Mouse (Mus musculus): ENCODE measurements around the gene Cnr2. TPM values are rescaled to one million over a fixed set of nuclear protein-coding genes. Genes with fewer than 3 reads are reported as not detected.

Cnr2 gene
- polyA plus RNA-seq, 1 experiment, result not detected

DNA sequence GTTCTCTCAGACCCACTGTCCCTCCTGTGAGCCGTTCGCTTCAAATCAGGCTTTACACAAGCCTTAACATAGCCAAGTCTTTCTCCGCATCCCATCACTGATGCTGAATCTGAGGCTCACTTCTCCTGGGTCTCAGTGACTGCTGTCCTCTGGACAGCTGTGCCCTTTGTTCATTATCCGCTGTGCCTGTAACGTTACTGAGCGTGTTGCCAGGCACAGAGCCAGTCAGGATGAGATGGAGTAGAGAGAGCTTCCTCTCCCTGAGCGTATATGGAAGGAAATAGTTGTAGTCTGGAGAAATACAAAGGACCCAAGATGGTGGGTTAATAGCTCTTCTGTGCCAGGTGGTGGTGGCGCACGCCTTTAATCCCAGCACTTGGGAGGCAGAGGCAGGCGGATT is 54.3 kb downstream of the Cnr2 start:
- H3K27me3 ChIP-seq (ENCODE audit: control insufficient read depth, insufficient read depth, insufficient read length), result no peaks in the 10 kb centered on the region
- H3K79me3 ChIP-seq (ENCODE audit: low read depth), result peaks cover 1% of the 10 kb centered on the region
- H3ac ChIP-seq (ENCODE audit: control insufficient read depth, insufficient read length, low read depth), result no peak overlapping the region
- TF ChIP-seq MAX (IDR thresholded peaks at IDR 0.05) (no peak), MYOD1 (IDR thresholded peaks at IDR 0.05; ENCODE audit: control insufficient read depth, insufficient read length, low read depth) (no peak), CEBPB (IDR thresholded peaks at IDR 0.05; ENCODE audit: low read depth) (no peak), USF1 (IDR thresholded peaks at IDR 0.05; ENCODE audit: low read depth) (no peak), MYOG (IDR thresholded peaks at IDR 0.05; ENCODE audit: control insufficient read depth, extremely low read depth, insufficient read length) (no peak), CTCF (IDR thresholded peaks at IDR 0.05; ENCODE audit: control insufficient read depth, insufficient read depth, insufficient read length) (no peak), FOSL1 (IDR thresholded peaks at IDR 0.05; ENCODE audit: insufficient read depth, low read length, poor library complexity, severe bottlenecking) (no peak)
- no peak overlapping the region for H3K4me3 ChIP-seq (ENCODE audit: insufficient read depth, poor library complexity, severe bottlenecking)
- H3K79me2 ChIP-seq (ENCODE audit: control insufficient read depth, insufficient read depth), result peaks cover 16% of the 10 kb centered on the region
- no peaks in the 10 kb centered on the region for H3K36me3 ChIP-seq (ENCODE audit: control insufficient read depth, insufficient read depth)

DNA sequence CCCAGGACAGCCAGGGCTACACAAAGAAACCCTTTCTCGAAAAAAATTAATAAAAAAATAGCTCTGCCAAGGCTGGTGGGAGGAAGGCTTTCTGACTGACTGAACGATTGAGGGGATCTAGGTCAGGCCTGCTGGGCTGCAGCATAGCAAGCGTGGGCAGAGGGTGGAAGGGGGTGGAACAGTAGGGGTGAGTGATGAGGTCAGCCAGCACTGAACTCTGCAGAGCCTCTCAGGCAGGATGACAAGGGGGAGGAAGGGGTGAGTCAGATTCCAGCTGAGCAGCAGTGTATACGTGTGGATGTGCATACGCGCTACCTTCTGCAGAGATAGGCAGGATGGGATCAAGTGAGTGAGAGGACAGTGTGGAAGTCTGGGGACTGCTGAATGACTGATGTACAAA is 54.7 kb downstream of the Cnr2 start:
- H3K4me3 ChIP-seq (ENCODE audit: insufficient read depth, poor library complexity, severe bottlenecking), result no peak overlapping the region
- H3K27me3 ChIP-seq (ENCODE audit: control insufficient read depth, insufficient read depth, insufficient read length), result no peaks in the 10 kb centered on the region
- no peak overlapping the region for H3ac ChIP-seq (ENCODE audit: control insufficient read depth, insufficient read length, low read depth)
- TF ChIP-seq MYOG (IDR thresholded peaks at IDR 0.05; ENCODE audit: control insufficient read depth, extremely low read depth, insufficient read length), result no peak
- H3K36me3 ChIP-seq (ENCODE audit: control insufficient read depth, insufficient read depth), result no peaks in the 10 kb centered on the region
- H3K79me2 ChIP-seq (ENCODE audit: control insufficient read depth, insufficient read depth), result peaks cover 16% of the 10 kb centered on the region
- H3K79me3 ChIP-seq (ENCODE audit: low read depth), result peaks cover 1% of the 10 kb centered on the region

DNA sequence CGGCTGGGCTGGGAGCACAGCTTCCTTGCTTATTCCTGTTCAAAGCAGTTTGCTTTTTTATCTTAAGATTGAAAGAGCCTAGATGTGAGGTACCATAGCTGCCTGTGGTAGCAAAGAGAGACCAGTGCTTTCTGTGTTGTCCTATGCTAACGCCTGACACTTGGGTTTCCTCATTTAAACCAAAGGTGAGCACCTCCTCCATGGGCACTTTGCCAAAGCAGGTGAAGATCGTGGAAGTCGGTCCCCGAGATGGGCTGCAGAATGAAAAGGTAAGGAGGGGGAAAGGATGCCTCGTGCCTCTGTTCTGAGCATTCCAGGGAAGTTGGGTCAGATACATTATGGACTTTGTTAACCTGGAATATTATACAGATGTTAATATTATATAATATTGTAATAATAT is 55.2 kb downstream of the Cnr2 start:
- H3K4me3 ChIP-seq (ENCODE audit: insufficient read depth, poor library complexity, severe bottlenecking), result no peak overlapping the region
- no peaks in the 10 kb centered on the region for H3K36me3 ChIP-seq (ENCODE audit: control insufficient read depth, insufficient read depth)
- H3K27me3 ChIP-seq (ENCODE audit: control insufficient read depth, insufficient read depth, insufficient read length), result no peaks in the 10 kb centered on the region
- no peak overlapping the region for H3ac ChIP-seq (ENCODE audit: control insufficient read depth, insufficient read length, low read depth)
- peaks cover 1% of the 10 kb centered on the region for H3K79me3 ChIP-seq (ENCODE audit: low read depth)
- H3K79me2 ChIP-seq (ENCODE audit: control insufficient read depth, insufficient read depth), result peaks cover 16% of the 10 kb centered on the region
- TF ChIP-seq CTCF (IDR thresholded peaks at IDR 0.05; ENCODE audit: control insufficient read depth, insufficient read depth, insufficient read length), result no peak
- no peak for TF ChIP-seq MYOG (IDR thresholded peaks at IDR 0.05; ENCODE audit: control insufficient read depth, extremely low read depth, insufficient read length)
- no peak for TF ChIP-seq CEBPB (IDR thresholded peaks at IDR 0.05; ENCODE audit: low read depth)
- no peak for TF ChIP-seq USF1 (IDR thresholded peaks at IDR 0.05; ENCODE audit: low read depth)
- TF ChIP-seq MAX (IDR thresholded peaks at IDR 0.05), result no peak
- no peak for TF ChIP-seq MYOD1 (IDR thresholded peaks at IDR 0.05; ENCODE audit: control insufficient read depth, insufficient read length, low read depth)
- no peak for TF ChIP-seq FOSL1 (IDR thresholded peaks at IDR 0.05; ENCODE audit: insufficient read depth, low read length, poor library complexity, severe bottlenecking)

DNA sequence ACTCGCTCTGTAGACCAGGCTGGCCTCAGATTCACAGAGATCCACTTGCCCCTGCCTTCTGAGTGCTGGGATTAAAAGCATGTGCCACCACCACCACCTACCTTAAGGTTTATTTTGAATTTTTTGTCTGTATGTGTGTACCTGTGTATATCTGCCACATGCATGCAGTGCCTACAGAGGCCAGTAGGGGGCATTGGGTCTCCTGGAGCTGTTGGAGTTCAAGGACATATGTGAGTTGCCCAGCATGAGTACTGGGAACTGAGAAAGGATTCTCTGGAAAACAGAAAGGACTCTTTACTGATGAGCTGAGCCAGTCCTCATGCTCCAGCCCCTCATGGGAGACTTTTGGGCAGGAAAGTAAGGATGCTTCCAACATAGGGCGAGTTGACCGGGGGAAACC is 56.3 kb downstream of the Cnr2 start:
- H3K79me2 ChIP-seq (ENCODE audit: control insufficient read depth, insufficient read depth), result peaks cover 15% of the 10 kb centered on the region
- H3K4me3 ChIP-seq (ENCODE audit: insufficient read depth, poor library complexity, severe bottlenecking), result no peak overlapping the region
- H3K79me3 ChIP-seq (ENCODE audit: low read depth), result peaks cover 1% of the 10 kb centered on the region
- H3K36me3 ChIP-seq (ENCODE audit: control insufficient read depth, insufficient read depth), result peaks cover 4% of the 10 kb centered on the region
- H3ac ChIP-seq (ENCODE audit: control insufficient read depth, insufficient read length, low read depth), result no peak overlapping the region
- TF ChIP-seq USF1 (IDR thresholded peaks at IDR 0.05; ENCODE audit: low read depth) (no peak), CTCF (IDR thresholded peaks at IDR 0.05; ENCODE audit: control insufficient read depth, insufficient read depth, insufficient read length) (no peak), FOSL1 (IDR thresholded peaks at IDR 0.05; ENCODE audit: insufficient read depth, low read length, poor library complexity, severe bottlenecking) (no peak), MYOD1 (IDR thresholded peaks at IDR 0.05; ENCODE audit: control insufficient read depth, insufficient read length, low read depth) (no peak), CEBPB (IDR thresholded peaks at IDR 0.05; ENCODE audit: low read depth) (no peak), MAX (IDR thresholded peaks at IDR 0.05) (no peak), MYOG (IDR thresholded peaks at IDR 0.05; ENCODE audit: control insufficient read depth, extremely low read depth, insufficient read length) (no peak)
- no peaks in the 10 kb centered on the region for H3K27me3 ChIP-seq (ENCODE audit: control insufficient read depth, insufficient read depth, insufficient read length)

DNA sequence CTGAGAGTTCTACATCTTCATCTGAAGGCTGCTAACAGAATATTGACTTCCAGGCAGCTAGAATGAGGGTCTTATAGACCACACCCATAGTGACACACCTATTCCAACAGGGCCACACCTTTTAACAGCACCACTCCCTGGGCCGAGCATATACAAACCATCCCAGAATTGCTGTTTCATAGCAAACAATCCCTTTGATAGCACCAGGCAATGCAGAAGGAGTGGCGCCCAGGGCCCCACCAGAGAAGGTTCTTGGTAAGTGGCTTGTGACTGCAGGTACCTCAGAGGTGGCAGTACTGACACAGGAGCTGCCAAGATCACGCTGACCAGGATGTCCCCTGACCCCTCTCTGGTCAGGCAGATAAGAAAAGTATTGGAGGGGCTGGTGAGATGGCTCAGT is 58.0 kb downstream of the Cnr2 start:
- Histone ChIP-seq H3K27me3 (ENCODE audit: control insufficient read depth, insufficient read depth, insufficient read length) (no peaks in the 10 kb centered on the region), H3K4me3 (ENCODE audit: insufficient read depth, poor library complexity, severe bottlenecking) (no peak overlapping the region), H3ac (ENCODE audit: control insufficient read depth, insufficient read length, low read depth) (no peak overlapping the region), H3K79me3 (ENCODE audit: low read depth) (no peaks in the 10 kb centered on the region), H3K79me2 (ENCODE audit: control insufficient read depth, insufficient read depth) (no peaks in the 10 kb centered on the region), H3K36me3 (ENCODE audit: control insufficient read depth, insufficient read depth) (peaks cover 4% of the 10 kb centered on the region)
- TF ChIP-seq CTCF (IDR thresholded peaks at IDR 0.05; ENCODE audit: control insufficient read depth, insufficient read depth, insufficient read length) (no peak), MAX (IDR thresholded peaks at IDR 0.05) (no peak), CEBPB (IDR thresholded peaks at IDR 0.05; ENCODE audit: low read depth) (no peak), MYOG (IDR thresholded peaks at IDR 0.05; ENCODE audit: control insufficient read depth, extremely low read depth, insufficient read length) (no peak), MYOD1 (IDR thresholded peaks at IDR 0.05; ENCODE audit: control insufficient read depth, insufficient read length, low read depth) (no peak), FOSL1 (IDR thresholded peaks at IDR 0.05; ENCODE audit: insufficient read depth, low read length, poor library complexity, severe bottlenecking) (no peak), USF1 (IDR thresholded peaks at IDR 0.05; ENCODE audit: low read depth) (no peak)

DNA sequence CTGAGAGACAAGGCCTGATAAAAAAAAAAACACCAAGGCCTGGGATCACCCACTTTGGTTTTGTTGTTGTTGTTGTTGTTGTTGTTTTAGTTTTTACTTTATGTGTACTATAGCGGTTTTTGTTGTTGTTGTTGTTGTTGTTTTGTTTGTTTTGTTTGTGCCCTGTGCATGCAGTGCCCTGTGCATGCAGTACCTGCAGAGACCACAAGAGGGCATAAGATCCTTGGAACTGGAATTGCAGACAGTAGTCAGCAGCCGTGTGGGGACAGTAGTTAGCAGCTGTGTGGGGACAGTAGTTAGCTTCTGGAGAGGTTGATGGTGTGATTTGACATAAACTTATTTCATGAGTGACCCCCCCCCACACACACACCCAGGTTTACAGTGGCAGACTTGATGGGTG is 59.0 kb downstream of the Cnr2 start:
- Histone ChIP-seq H3K36me3 (ENCODE audit: control insufficient read depth, insufficient read depth) (peaks cover 4% of the 10 kb centered on the region), H3K4me3 (ENCODE audit: insufficient read depth, poor library complexity, severe bottlenecking) (no peak overlapping the region), H3ac (ENCODE audit: control insufficient read depth, insufficient read length, low read depth) (no peak overlapping the region), H3K79me2 (ENCODE audit: control insufficient read depth, insufficient read depth) (no peaks in the 10 kb centered on the region), H3K27me3 (ENCODE audit: control insufficient read depth, insufficient read depth, insufficient read length) (no peaks in the 10 kb centered on the region), H3K79me3 (ENCODE audit: low read depth) (no peaks in the 10 kb centered on the region)
- TF ChIP-seq CTCF (IDR thresholded peaks at IDR 0.05; ENCODE audit: control insufficient read depth, insufficient read depth, insufficient read length), result peak; percentile 9
- TF ChIP-seq MYOD1 (IDR thresholded peaks at IDR 0.05; ENCODE audit: control insufficient read depth, insufficient read length, low read depth), result no peak

All from C2C12 (cell line).